Mouse (Mus musculus): ENCODE data around the gene Thbs2.

Gene Thbs2

DNA sequence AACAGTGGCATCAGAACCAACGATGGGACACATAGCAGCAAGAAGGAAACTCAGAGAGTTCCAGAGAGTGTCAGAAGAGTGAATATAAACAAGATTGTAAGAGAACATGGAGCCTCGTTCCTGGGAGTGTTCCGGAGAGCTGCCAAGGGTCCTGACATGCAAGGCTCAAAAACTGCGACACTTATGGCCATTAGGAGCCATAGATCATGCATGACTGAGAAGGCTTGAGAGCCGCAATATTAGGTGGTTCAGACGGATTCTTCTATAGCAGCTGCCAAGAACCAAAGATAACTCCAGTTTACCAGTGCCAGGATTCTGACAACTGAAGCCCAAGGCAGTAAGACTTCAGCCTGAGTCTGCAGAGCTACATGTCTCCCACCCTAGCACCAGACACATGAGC is 3.1 kb upstream of the Thbs2 start:
- no peak for DNase-seq (ENCODE audit: low spot score in 2 of 2)

DNA sequence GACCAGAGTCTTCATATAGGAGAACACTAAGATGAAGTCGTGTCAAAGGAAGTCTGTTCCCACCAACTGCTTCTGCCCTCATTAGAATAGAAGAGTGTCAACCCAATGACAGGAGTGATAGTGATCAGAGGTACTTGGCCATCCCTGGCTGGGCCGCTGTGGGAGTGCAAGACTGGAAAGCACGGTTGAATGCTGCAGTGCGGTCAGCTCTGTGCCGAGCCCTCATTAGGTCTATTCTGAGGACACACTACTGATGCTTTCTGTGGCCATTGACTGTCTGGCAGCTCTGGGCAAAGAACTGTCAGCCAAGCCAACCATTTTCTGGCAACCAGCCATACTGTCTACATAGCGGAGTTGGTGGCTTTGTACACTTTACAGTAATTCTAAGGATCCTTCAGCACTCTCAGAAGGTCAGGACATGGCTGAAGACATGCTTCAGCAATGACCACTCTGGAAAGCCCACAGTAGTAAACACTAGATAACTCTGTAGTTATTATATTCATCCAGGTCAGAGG is 2.3 kb upstream of the Thbs2 start:
- no peak for DNase-seq (ENCODE audit: low spot score in 2 of 2)

DNA sequence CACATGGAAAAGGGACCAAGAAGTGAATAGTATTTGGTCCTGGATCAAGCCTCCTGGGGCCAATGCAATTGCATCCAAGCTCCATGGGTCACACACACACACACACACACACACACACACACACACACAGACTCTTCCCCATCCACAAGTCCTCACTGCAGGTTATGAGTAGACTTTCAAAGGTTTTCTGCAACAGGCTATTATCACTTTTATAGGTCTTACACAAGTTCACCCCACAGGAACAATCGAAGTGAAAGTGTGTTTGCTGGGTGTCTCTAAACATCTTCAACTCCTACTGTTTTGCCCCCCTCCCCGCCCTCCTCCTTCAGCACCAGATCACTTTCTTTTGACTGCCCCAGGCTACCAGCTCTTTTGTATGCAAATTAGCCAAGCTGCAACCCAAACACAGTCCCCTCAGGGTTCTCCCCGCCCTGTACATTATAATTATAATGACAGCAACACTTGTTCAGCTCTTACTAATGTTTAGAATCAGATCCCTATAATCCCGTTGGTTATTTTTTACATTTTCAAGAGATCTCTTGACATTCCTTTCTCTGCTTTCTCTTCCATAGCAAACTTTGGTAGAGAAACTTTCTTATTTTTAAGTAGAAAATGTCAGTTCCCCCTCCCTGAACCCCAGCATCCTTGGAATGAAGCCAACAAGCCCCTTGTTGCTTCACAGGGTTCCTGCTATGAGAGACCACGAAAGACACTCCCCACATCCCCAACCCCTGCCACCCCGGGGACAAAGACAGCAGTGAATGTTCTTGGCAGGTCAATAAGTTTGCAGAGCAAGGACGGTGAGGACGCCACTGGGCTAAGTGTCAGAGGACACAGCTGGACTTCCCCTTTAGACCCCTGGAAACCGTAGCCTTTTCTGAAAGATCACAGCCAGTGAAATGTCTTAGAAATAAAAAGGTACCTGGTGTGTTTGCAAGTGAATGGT is 714 bp downstream of the Thbs2 start:
- DNase-seq (ENCODE audit: low spot score in 2 of 2): no peak

- DNase-seq (ENCODE audit: low spot score in 2 of 2): no peak
Observed at GRCm38 (mm10) chr17:14691901-14692300, 2.1 kb downstream of the Thbs2 start.

- no peak for DNase-seq (ENCODE audit: low spot score in 2 of 2)
Observed at GRCm38 (mm10) chr17:14691197-14691596, 2.8 kb downstream of the Thbs2 start.

- DNase-seq (ENCODE audit: low spot score in 2 of 2): no peak
Observed at GRCm38 (mm10) chr17:14682836-14683235, 11.2 kb downstream of the Thbs2 start.

DNA sequence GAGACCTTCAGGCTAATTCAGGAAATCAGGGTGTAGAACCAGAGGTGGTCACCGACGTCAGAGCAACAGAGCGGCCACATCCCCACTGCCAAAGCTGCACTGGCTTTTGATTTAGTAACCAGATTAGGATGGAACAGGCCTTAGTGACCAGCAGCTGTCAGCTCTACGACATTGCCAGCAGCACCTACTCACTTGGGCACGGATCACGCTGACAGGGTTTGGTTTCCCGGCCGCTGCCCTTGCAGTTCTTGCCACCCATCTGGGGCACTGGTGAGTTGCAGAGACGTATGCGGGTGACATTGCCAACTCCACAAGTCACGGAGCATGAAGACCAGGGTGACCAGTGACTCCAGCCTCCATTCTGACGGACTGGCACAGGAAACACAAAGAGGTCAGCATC is 13.0 kb downstream of the Thbs2 start:
- no peak for DNase-seq (ENCODE audit: low spot score in 2 of 2)

DNA sequence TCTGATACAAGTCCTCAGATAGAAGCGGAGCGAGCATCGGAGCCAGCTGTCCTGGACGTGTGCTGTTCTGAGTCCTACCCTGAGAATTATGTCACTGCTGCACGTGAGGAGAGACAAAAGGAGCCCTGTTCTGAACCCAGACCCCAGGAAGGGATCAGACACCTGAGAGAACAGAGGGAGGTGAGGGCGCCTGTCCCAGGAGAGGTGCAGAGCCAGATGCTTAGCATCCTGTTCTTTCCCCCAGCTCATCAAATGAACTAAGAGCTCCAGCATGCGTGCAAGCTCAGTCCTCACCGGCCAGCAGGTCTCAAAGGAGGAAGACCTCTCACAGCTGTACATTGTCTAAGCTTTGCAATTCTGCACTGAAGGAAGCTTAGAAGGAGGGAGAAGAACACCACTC is 16.8 kb downstream of the Thbs2 start:
- DNase-seq (ENCODE audit: low spot score in 2 of 2): no peak

GRCm38 (mm10) chr17:14675517-14675916 is 18.5 kb downstream of the Thbs2 start:
- DNase-seq (ENCODE audit: low spot score in 2 of 2): no peak

GRCm38 (mm10) chr17:14672402-14672801 is 21.6 kb downstream of the Thbs2 start:
- peak; percentile 47 to 56 for DNase-seq (ENCODE audit: low spot score in 2 of 2)

GRCm38 (mm10) chr17:14667225-14667624 is 26.8 kb downstream of the Thbs2 start:
- DNase-seq (ENCODE audit: low spot score in 2 of 2): no peak

DNA sequence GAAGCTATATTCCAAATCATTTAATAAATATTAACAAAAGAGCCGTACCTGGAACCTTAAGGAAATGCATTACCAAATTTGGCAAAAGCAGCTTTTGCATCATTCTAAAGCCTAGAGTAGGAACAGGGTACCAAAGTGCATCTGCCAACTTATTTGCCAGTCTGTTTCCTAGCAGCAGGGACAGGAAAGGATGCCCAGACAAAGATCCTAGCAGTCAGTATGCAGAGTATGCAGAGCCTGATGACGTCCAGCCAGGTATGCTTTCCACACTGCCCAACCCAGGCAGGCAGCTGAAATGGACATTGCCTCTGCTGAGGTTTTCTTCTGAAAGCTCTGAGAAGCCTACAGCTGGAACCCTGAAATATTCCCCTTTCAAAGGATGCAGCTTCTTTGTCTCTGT is 27.6 kb downstream of the Thbs2 start:
- no peak for DNase-seq (ENCODE audit: low spot score in 2 of 2)

DNA sequence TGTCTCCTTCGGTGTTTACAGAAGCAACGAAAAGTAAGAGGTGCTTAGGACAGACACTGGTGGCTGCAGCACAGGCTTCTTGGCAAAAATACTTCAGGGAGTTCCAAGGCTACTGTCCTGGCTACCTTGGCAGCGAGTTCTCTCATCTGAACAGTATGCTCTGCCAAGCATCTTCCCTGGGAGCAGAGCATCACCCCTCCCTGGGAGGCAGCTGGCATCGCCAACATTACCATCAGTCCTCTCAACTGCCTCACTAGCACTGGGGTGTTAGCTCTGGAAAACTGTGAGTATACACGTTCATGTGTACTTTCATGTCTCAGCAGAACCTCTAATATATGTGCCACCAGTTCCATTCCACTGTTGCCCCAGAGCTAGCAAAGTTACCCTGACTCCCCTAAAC is 30.7 kb downstream of the Thbs2 start:
- no peak for DNase-seq (ENCODE audit: low spot score in 2 of 2)

DNA sequence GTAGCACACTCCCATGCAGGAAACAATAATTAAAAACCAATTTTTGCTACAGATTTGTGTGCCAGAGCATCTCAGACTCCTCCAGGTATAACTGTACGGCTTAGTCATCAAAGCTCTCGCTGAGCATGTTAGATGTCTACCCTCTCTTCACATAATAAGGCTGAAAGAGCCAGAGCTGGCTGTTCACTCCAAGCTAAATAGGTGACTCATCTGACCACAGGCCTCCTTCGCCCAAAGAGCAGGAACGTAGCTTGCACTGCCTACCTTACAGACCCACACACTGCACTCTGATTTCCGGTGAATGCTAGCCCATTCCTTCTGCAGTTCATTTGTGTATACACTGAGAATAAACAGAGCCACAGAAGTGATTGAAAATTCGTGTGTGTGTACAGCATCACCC is 31.6 kb downstream of the Thbs2 start:
- no peak for DNase-seq (ENCODE audit: low spot score in 2 of 2)

- no peak for DNase-seq (ENCODE audit: low spot score in 2 of 2)
Observed at GRCm38 (mm10) chr17:14659746-14660145, 34.3 kb downstream of the Thbs2 start.

- no peak for DNase-seq (ENCODE audit: low spot score in 2 of 2)
Observed at GRCm38 (mm10) chr17:14658123-14658522, 35.9 kb downstream of the Thbs2 start.

DNA sequence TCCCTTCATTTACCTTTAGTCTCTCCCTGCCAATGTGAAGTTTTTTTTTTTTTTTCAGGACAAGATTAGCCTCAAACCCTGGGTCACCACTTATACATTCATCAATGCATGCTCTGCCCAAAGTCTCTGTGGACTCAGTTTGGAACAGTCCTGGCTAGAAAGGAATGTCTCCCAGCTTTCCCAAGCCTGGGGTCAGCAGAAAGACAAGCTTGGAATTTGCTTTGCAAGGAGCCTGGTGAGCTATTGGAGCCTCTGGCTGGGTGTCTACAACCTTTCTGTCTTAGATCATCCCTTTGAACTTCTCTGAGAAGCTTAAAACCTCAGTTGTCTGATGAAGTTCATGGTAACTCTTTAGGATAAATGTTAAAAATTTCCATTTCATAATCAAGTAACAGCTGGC is 36.9 kb downstream of the Thbs2 start:
- no peak for DNase-seq (ENCODE audit: low spot score in 2 of 2)

DNA sequence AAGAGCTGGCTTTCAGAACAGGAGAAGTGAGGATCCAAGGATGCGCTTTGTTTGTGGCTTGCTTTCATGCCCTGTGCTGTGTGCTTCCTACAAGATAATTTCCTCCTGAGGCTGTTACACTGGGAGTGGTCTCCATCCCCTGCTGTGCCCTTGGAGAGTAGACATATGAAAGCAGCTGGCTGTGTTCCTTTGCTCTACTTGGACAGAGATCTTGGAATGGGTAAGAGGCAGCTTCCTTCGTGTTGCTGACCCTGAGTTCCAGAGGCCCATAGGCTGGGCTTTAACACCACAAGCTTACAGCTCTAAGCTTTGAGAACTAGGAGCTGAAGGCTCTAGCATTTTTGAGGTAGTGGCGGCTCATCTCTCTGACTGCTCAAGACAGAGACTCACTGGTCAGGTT is 39.1 kb downstream of the Thbs2 start:
- no peak for DNase-seq (ENCODE audit: low spot score in 2 of 2)

DNA sequence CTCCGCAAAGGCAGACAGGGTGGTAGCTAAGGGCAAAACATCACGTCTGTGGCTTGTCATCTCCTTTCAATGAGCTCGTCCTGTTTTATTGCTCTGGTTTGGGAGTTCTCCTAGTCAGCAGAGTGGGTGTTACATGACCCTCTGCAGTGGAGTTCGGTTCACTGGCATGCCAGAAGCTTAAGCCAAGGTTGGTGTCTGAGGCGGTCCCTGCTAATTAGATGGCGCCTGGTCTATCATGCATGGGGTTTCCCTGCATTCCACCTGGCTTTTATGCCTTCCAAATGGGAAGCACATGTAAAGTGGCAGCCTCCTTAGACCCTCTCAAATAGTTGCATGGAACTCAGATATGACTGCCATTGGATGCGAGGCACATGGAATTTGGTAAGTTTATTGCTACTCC is 42.0 kb downstream of the Thbs2 start:
- DNase-seq (ENCODE audit: low spot score in 2 of 2): no peak

DNA sequence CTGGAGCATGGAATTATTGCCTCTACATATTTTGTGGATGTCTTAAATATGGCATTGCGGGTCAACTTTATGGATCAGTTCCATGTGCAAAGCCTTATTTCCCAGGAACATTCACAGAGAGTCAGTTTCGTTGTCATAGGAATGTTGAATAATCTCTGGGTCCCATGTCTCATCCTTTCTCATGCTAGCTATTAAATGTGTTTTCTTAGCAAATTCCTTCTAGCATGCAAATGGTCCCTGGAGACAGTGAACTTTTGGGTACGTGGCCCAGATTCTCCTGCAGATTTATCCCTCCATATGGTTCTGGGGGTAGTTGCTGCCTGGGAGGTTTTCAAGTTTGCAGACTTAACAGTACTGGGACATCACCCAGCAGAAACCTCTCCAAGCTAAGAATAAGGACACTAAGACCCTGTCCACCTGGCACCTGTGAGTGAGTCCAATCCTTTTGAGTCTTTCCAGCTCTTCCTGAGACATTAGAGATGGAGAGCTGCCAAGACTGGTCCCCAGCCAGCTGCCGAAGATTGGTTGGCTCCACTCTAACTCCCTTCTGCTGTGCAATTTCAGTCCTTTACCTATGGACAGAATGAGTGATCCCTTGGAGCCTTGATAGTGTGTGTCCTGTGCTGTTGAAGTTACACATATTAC is 45.9 kb downstream of the Thbs2 start:
- peak; percentile 44 to 58 for DNase-seq (ENCODE audit: low spot score in 2 of 2)

GRCm38 (mm10) chr17:14643996-14644395 is 50.0 kb downstream of the Thbs2 start:
- no peak for DNase-seq (ENCODE audit: low spot score in 2 of 2)

- no peak for DNase-seq (ENCODE audit: low spot score in 2 of 2)
Observed at GRCm38 (mm10) chr17:14640351-14641115, 53.5 kb downstream of the Thbs2 start.
